Mouse (Mus musculus): ENCODE results near the gene Snx32.

The Snx32 gene

DNA sequence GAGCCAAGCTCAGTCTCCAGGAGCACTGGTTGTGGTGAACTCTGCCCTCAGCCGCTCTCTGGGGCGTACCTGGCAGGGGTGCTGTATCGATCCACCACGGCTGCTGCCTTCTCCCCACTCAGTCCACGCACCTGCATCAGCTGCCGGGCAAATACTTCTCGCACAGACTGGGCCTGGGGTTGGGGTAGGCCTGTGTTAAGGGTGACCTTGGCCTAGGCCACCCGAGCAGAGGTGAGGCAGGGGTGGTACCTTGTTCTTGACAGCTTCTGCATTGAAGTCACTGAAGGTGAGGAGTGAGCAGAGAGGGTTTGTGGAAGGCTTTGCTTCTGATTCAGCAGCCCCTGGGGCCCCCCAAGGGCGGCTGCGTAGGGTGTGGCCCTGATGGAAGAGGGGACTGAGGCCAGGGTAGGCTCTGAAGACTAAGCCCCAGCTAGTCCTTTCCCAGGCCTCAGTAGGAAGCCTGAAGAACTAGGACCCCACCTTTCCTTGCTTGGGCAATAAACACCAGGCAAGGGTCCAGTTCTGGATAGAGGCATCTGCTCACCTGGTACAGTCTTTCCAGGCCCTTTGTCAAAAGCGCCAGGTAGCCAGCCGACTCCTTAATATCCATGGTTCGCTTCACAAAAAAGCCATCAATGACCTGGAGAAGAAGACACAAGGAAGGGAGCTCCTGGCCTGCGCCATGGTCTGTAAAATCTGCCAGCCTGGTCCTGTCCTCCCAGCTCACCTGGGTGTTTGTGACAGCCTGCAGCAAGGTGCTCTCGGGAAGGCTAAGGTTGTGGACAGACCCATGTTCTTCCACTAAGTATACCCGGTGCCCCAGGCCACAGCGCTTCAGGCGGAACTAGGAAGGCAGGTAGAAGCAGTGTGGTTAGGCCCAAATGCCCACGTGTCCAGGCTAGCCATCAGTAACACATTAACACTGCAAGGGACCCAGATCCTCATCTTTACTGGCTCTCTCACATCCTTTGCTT is 26.7 kb downstream of the Snx32 start:
- DNase-seq (ENCODE audit: low spot score in 2 of 2) = no peak

DNA sequence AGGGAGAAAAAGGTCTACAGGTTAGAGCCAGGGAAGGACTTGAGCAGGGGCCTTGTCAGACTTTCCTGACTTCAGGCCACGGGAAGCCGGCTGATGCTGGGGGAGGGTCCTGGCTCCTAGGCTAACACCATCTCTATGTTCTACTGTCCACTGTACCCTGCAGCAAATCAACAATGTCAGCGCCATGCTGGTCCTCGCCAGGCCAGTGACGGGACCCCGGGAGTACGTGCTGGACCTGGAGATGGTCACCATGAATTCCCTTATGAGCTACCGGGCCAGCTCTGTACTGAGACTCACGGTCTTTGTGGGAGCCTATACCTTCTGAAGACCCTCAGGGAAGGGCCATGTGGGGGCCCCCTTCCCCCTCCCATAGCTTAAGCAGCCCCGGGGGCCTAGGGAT is 28.9 kb downstream of the Snx32 start:
- no peak for DNase-seq (ENCODE audit: low spot score in 2 of 2)

DNA sequence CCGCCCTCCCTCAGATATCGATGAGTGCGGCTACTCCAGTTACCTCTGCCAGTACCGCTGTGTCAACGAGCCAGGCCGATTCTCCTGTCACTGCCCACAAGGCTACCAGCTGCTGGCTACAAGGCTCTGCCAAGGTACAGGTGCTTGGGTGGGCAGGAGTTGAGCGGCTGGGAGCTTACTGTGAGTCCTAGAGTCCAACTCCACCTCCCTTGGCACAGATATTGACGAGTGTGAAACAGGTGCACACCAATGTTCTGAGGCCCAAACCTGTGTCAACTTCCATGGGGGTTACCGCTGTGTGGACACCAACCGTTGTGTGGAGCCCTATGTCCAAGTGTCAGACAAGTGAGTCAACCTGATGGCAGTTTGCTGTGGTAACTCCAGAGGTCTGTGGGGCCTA is 30.3 kb downstream of the Snx32 start:
- DNase-seq (ENCODE audit: low spot score in 2 of 2) = no peak

DNA sequence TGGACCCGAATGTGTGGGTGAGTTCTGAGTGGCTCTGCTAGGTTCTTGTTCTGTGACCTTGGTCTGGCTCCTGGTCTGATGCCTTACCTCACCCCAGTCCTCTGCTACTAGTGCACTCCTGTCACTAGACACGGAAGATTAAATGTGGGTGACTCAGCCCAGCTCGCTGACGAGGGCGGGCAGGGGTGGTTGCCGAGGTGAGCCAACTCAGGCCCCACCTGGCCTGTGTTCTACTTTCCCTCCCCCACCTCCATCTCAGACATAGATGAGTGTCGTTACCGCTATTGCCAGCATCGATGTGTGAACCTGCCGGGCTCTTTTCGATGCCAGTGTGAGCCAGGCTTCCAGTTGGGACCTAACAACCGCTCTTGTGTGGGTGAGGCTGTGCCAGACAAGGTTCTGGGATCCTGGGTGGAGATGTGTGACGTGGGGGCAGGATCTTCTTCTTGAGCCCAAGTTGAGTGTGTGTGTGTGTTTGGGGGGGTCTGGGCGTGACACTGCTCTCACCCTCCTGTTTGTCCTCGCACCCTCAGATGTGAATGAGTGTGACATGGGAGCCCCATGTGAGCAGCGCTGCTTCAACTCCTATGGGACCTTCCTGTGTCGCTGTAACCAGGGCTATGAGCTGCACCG is 32.6 kb downstream of the Snx32 start:
- DNase-seq (ENCODE audit: low spot score in 2 of 2) = no peak

DNA sequence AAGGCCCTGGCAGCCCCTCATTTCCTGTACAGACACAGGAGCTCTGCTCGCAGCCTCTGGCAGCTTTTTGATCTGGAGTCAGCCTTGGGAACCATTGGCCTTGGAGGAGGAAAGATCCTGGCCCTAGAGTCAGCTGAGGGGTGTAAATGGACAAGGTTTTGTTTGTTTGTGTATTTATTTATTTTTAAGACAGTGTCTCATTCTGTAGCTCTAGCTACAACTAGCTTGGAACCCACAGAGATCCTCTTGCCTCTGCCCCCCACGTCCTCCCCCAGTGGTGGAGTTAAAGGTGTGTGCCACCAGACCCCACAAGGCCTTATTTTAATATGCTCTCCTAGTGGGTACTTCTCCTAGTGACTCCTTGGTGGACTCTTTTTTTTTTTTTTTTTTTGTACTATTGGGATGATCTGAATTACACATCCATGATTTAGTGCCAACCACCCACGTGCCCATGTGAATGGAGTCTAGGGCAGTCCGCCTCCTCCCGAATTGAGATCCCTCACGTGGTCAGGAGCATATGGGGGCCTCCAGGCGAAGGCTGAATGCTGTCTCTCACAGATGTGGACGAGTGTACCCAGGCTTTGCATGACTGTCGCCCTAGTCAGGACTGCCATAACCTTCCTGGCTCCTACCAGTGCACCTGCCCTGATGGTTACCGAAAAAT is 33.2 kb downstream of the Snx32 start:
- no peak for DNase-seq (ENCODE audit: low spot score in 2 of 2)

DNA sequence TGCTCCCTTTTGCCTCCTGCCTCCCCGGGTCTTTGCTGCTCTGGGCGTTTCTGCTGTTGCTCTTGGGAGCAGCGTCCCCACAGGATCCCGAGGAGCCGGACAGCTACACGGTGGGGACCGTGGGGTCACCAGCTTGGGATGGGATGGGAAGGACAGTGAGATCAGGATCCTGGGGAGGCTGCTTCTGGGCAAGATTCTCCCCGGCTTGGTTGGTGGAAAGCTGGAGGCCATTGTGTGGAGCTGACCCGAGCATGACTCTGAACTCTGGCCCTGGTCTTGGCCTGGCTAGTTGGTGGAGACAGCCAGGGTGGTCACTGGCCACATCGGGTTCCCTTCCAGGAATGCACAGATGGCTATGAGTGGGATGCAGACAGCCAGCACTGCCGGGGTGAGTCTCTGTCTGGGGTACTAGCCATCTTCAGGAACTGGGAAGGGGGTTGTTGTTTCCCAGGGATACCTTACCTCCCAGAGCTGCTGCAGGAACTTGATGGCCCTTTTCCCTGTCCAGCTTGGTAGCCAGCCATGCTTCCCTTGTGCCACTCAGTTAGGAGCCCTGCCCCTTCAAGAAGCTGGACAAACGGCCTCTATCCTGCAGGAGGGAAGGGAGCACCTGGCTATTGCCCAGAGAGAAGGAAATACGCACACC is 35.1 kb downstream of the Snx32 start:
- DNase-seq (ENCODE audit: low spot score in 2 of 2) = no peak

DNA sequence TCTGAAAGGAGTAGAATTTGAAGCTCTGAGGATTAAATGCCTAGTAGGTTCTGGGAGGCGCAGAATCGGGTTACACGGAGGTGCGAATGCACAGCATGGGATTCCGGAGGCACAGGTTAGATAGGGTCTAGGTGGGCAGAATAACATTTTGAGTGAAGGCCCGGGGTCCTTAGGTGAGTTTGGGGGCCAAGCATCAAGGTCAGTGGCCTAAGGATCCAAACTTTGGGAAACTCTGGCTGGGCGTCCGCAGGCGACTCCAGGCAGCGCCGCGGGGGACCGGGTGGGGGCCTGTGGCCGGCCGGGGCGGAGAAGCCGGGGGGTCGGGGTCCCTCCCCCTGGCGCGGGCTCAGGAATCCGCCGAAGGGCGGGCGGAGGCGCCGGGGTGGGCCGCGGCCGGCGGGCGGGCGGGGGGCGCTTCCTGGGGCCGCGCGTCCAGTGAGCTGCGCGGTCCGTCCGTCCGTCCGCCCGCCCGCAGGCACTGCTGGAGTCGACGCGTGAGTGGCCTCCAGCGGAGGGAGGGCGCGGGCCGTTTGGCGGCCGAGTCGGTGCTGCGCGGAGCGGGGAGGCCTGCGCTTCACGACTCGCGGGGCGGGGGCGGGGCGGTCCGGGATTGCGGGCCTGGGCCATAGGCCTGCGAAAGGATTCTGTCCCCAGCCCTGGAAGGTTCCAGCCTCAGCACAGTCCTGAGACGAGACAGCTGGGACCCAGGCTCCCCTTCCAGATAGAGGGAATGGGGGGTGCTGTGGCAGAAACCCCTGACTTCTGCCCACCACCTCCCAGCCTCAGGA is 35.9 kb downstream of the Snx32 start:
- no peak for DNase-seq (ENCODE audit: low spot score in 2 of 2)

DNA sequence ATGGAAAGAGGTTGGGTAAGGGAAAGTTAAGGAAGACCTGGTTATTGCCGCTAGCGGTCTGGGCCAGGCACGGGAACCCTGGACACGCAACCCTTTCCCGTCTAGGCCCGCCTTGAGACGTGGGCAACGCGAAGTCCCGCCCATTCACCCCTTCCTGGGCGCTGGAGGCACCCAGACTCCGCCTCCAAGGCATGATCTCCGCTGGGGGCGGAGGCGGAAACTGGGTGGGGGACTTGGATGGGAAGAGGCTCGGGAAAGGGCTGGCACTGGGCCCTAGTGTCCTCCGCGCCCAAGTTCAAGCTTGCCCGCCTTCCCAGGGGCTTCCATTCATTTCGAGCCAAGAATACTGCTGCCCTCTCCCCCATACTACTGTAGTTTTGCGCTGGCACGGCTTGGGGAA is 36.6 kb downstream of the Snx32 start, which contains the start of gene Efemp2:
Efemp2 (plus strand) TSS at position 235 of the 400 bp plus-strand sequence.
- DNase-seq (ENCODE audit: low spot score in 2 of 2) = peak; percentile 65 to 75

DNA sequence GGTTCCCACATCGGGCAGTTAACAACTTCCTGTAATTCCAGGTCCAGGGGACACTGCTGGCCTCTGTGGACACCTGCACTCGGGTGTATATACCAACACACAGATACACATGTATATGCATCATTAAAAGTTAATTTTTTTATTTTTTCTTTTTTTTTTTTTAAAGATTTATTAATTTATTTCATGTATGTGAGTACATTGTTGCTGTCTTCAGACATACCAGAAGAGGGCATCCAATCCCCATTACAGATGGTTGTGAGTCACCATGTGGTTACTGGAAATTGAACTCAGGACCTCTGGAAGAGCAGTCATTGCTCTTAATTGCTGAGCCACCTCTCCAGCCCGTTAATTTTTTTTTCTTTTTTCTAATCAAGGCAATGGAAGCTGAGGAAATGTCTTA is 37.5 kb downstream of the Snx32 start:
- DNase-seq (ENCODE audit: low spot score in 2 of 2) = no peak

DNA sequence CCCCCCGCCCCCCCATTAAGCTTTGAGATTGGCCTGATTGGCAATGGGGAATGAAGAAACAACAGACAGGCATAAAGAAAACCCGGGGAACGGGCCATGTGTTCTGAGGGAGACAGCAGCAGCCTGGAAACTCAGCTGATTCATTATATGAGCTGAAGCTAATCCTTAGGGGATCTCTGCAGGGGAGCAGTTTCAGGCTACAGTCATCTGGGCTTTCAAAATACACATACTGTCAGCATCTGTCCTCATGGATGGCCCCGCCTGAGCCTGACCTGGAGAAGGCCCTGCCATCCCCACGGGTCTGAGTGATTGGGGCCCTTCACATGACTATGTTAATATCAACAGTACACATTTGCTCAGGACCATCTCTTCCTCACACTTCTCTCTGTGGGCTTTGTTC is 38.5 kb downstream of the Snx32 start:
- DNase-seq (ENCODE audit: low spot score in 2 of 2) = no peak

DNA sequence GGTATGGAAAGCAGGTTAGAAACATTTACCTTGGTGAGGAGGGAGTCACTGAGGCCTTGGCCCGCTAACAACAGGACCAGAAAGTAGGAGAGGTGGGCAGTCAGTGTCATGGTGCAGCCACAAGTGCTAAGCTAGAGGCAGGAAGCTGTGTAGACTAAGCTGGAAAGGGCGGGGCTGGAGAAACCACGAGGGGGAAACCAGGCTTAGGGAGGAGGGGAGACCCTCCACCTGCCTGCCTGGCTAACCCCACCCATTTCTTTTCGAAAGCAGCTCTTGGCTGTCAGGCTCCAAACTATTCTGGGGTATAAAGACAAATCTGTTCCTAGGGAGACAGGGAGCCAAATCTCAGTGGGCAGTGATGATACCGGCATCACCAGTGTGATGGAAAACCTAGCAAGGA is 42.0 kb downstream of the Snx32 start, which contains the start of gene Ctsw:
Ctsw (minus strand) TSS at position 134 of the 400 bp plus-strand sequence.
- DNase-seq (ENCODE audit: low spot score in 2 of 2) = no peak

DNA sequence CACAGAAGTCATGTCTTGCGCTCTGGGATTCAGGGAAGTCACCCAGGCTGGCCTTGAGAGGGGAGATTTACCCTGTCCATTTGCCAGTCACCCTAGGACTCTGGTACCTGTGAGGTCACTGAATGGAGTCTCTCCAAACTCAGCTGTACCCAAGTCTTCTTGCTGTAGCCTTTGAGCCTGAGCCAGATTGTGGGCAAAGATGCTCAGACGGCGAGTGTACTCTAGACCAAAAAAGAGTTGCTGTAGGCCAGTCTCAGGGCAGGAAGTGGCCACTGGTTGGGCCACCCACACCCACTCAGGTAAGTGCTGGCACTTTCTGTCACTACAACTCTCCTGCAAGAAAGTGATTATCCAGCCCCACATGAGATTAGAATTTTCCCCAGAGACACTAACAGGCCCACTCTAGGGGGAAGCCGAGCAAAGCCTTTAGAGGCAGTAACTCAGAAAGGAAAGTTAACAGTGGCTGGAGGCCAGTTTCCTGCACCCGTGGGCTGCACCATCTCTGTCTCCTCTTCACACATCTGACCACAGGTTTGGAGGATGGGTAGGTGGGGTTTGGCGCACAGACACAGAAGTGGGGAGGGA is 43.3 kb downstream of the Snx32 start:
- DNase-seq (ENCODE audit: low spot score in 2 of 2) = no peak

DNA sequence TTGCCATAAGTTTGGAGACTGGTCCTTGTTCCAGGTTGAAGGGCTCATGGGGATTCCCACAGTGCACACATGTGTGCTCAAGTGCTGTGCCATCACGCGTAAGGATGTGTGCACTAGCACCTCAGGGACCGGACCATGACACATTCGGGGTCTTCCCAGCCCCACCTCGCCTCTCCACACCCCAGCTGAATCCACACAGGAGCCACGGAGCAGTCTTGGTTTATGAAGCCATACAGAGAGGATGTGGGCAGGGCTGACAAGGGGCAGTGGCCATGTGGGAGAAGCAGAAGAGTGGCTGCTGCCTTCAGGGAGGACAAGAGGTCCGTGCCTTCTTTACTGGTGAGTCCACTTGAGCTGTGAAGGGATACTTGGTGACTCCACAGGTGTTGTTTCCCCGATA is 45.3 kb downstream of the Snx32 start:
- no peak for DNase-seq (ENCODE audit: low spot score in 2 of 2)

DNA sequence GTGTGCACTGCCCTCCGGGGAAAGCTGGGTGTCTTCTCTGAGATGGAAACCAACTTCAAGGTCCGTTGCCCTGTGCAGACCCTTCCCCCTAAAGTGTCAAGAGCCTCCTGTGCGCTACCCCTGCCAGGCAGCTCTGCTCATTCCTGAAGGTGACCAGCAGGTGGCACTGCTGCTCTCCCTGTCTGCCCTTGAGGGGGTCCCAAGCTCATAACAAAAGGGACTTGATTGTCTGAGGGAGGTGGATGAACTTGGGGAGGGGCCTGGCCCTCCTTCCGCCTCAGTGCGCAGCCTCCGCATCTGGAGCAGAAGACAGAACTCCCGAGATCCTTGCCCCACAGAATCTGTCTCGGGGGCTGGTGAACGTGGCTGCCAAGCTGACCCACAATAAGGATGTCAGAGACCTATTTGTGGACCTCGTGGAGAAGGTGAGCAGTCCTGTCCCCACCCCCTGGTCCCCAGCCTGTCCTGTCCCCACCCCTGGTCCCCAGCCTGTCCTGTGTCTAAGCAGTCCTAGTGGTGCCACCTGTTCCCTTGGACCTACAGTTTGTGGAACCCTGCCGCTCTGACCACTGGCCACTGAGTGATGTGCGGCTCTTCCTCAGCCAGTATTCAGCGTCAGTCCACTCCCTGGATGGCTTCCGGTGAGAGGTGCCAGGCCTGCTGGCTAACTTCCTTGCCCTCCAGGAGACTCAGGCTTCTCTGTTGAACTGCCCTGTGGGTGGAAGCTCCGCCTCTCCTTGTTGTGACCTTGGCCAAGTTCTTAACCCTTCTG is 46.4 kb downstream of the Snx32 start:
- peak in 1 of 2 experiments; percentile 70 for DNase-seq (ENCODE audit: low spot score in 2 of 2)

DNA sequence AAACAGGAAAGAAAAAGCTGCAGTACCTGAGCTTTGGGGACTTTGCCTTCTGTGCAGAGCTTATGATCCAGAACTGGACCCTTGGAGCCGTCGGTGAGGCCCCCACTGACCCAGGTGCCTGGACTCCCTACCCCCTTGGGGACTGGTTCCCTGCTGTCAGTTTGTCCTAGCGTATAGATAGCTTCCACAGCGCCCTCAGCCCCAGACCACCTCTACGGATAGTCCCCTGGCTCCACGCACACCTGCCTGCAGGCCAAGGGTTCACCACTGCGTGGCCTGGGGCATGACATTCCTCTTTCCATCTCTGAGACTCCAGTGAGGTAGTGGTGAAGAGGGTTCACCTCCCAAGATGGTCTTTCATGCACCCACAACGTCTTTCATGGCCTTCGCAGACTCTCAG is 47.1 kb downstream of the Snx32 start:
- DNase-seq (ENCODE audit: low spot score in 2 of 2) = no peak

DNA sequence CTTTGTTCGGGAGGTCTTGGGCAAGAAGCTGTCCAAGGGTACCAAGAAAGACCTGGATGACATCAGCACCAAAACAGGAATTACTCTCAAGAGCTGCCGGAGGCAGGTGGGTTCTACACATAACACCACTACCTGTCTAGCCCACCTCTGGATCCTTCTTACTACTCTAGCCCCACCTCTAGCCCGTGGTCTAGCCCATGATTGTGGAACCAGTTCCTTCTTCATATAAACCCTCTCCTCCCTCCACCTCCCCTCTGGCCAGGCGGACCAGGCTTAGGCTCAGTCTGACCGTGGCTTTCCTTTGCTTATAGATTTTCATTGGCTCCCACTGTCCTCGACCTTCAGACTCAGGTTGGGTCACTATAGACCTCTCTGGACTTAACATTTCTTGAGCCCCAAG is 48.9 kb downstream of the Snx32 start:
- no peak for DNase-seq (ENCODE audit: low spot score in 2 of 2)

DNA sequence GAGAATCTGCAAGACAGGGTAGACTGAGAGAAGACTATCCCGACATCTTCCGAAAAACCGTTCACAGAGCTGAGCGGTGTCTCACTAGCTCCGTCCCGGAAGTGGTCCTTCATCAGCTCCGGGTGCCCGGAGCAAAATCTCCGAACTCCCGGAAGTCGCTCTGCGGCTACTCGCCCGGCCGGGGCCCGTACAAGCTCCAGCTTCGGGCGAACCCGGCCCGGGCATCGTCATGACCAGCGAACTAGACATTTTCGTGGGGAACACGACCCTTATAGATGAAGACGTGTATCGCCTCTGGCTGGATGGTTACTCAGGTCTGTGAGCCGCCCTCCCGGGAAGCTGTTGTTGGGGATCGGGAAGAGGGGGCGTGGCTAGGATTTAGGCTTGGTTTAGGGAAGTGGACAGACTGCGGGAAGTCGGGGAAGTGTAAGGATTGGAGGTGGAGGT is 49.9 kb downstream of the Snx32 start, which contains the start of gene Fibp:
Fibp (plus strand) TSS at position 151 of the 447 bp plus-strand sequence.
- peak; percentile 81 to 88 for DNase-seq (ENCODE audit: low spot score in 2 of 2)

DNA sequence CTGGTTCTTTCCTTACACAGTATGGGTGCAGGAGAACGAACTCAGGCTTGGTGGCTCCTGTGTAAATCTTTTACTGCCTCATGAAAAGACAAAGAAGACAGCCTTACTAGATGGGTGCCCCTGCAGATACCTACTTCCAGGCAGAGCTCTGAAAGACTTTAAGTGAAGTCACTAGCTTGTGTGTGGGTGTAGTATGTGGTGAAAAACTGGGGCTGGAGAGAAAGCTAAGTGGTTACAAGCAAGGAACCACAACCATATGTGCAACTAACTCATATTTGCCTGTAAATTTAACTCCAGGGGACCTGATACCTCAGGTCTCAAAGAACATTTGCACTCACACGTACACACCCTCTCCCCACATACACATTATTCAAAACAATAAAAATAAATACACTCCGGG is 50.4 kb downstream of the Snx32 start:
- no peak for DNase-seq (ENCODE audit: low spot score in 2 of 2)

DNA sequence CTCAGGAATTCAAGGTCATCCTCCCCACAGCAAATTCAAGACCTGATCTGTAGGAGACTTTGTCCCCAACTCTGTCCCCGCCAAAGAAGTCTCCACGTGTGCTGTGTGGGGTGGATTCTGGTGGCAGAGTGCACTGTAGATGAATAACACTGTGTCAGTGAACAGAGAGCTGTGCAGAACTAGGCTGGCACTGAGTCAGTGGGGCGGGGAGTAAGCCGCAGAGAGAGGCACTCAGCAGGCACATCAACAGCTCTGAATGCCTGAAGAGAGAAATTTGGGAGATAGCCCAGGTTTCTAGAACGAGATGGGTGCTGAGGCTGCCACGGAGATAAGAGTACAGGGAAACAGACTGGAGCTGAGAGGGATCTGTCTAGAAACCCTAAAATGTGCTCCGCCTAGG is 51.3 kb downstream of the Snx32 start:
- no peak for DNase-seq (ENCODE audit: low spot score in 2 of 2)
